Mouse (Mus musculus) adrenal gland, postnatal 25 days (tissue): Measurements from ENCODE around the gene Apbb2. TPM values are rescaled to one million over a fixed set of nuclear protein-coding genes. Genes with fewer than 3 reads are reported as not detected.

Source experiments
- DNase-seq: peaks from one replicate; pipeline ENCODE4 v3.0.0; 2021; ENCODE audit warnings: mixed read lengths
- total RNA-seq: library from RNA; stranded (reverse); gene quantifications from 2 replicates; pipeline ENCODE4 v1.2.3, GENCODE M21; 2021

Apbb2 gene
- total RNA-seq, 1 experiment from 2014 or later, result 88.3 TPM

GRCm38 (mm10) chr5:66473599-66473998 is 145.0 kb downstream of the Apbb2 start:
- no peak for DNase-seq

- no peak for DNase-seq
Measured at GRCm38 (mm10) chr5:66470837-66471236, 147.7 kb downstream of the Apbb2 start.

GRCm38 (mm10) chr5:66469685-66470084 is 148.9 kb downstream of the Apbb2 start:
- peak; percentile 40 for DNase-seq

GRCm38 (mm10) chr5:66468331-66469001 is 150.1 kb downstream of the Apbb2 start:
- DNase-seq, result no peak

DNA sequence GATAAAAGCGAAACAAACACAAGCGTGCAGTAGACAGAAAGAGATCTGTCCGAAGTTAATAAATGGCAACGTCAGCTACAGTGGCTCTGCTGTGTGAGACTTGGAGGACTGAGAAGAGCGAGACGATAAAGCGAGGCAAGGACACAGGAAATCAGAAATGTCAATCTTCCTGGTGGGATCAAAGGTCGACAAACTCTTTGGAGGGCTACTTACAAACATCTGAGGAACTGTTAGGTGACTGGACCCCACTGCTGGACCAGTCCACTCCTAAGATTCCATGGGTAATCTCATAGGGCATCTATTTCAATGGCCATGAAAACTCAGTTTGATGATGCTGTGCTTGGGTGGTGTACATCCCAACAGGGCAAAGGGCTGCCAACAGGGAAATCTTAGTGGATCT is 155.9 kb downstream of the Apbb2 start:
- no peak for DNase-seq

GRCm38 (mm10) chr5:66458851-66459250 is 159.7 kb downstream of the Apbb2 start:
- no peak for DNase-seq

DNA sequence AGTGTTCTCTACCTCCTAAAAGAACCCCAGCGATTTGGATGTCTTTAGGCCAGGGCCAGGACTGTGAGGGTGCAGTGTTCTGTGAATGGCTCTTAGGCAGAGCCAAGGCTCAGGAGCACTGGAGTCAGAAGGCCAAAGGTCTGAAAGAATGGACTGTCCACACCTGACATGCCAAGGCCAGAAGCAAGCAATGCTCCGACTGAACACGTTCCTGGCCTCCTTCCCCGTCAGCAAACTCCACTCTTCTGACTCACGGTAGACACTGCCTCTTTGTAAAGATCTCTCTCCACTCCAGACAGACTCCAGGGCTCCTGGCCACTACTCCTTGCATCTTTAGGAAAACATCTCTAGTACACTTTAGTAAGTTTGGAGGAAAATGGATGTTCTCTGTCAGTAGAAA is 163.3 kb downstream of the Apbb2 start:
- no peak for DNase-seq

- DNase-seq, result no peak
Measured at GRCm38 (mm10) chr5:66454826-66455225, 163.8 kb downstream of the Apbb2 start.

DNA sequence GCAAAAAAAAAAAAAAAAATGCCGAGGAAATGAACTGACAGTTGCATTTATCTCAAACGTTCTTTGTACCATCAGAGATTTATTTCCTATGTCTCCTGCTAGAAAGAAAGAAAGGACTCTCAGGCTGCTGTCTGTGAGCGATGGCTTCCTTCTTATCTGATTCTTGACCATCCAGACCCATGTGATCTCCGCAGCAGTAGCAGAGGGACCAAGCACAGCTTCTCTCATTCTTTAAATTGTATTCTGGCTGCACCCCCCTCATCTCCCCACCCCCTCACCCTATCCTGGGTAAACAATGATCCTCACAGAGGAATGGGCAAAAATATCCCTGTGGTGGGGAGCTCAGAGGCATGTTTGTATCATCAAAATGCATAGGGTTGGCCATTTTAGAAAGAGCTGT is 165.5 kb downstream of the Apbb2 start:
- DNase-seq, result no peak

GRCm38 (mm10) chr5:66451561-66451960 is 167.0 kb downstream of the Apbb2 start:
- no peak for DNase-seq

DNA sequence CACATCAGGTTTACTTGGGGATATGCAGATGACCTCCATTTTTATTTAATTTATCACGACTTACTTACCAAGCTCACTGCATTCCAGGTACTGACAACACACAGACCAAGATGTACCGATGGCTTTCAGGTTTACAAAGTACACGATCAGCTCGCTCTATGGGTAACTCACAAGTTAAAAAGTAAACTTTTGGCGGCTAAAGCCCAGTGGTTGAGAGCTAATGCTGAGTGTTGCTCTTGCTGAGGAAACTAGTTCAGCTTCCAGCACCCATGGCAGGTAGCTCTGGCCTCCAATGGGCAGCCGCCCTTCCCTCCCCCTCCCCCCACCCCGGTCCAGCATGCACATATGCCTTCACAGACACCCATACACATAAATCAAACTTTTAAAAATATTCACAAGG is 173.1 kb downstream of the Apbb2 start:
- no peak for DNase-seq

GRCm38 (mm10) chr5:66442260-66442659 is 176.3 kb downstream of the Apbb2 start:
- no peak for DNase-seq

GRCm38 (mm10) chr5:66436791-66437246 is 181.8 kb downstream of the Apbb2 start:
- DNase-seq, result no peak

GRCm38 (mm10) chr5:66435158-66435557 is 183.4 kb downstream of the Apbb2 start:
- DNase-seq, result no peak

- DNase-seq, result no peak
Measured at GRCm38 (mm10) chr5:66429076-66429475, 189.5 kb downstream of the Apbb2 start.

- no peak for DNase-seq
Measured at GRCm38 (mm10) chr5:66428071-66428470, 190.5 kb downstream of the Apbb2 start.

GRCm38 (mm10) chr5:66423909-66424308 is 194.7 kb downstream of the Apbb2 start:
- no peak for DNase-seq

- DNase-seq, result no peak
Measured at GRCm38 (mm10) chr5:66423466-66423865, 195.1 kb downstream of the Apbb2 start.

- DNase-seq, result no peak
Measured at GRCm38 (mm10) chr5:66421954-66422353, 196.6 kb downstream of the Apbb2 start.

DNA sequence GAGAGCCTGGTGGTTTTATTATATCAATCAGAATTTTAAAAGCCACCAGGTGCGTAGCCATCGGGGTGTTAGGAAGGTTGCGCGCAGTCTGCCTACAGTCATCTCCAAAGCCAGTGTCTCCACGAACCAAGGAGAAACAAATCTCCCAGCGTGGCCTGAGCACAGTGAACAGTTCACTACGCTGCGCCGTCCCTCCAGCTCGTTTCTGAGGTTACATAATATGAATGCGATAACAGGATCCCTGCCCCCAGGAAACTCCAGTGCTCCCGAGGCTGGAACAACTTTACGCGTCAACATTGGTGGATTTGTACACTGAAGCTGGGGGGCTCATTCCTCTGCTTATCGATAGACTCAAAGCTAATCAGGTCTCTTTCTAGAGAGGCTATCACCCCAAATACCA is 197.4 kb downstream of the Apbb2 start:
- no peak for DNase-seq

DNA sequence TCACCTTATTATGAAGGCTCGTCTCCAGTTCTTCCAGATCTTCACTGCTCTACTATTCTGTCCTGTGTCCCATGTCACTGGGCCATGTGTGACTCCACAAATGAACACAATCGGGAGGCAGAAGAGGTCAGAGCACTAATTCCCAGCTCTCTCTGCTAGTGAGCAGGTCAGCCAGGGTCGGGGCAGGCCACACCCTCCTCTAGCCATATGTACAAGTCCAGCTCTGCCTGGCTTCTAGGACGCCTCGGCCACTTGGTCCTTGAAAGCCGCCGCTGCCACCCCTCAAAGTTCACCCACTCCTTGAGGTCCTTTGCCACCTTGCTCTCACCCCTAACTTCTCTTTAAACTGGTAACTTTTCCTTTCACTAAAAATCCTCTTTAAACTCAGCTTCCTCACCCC is 198.6 kb downstream of the Apbb2 start:
- DNase-seq, result no peak

DNA sequence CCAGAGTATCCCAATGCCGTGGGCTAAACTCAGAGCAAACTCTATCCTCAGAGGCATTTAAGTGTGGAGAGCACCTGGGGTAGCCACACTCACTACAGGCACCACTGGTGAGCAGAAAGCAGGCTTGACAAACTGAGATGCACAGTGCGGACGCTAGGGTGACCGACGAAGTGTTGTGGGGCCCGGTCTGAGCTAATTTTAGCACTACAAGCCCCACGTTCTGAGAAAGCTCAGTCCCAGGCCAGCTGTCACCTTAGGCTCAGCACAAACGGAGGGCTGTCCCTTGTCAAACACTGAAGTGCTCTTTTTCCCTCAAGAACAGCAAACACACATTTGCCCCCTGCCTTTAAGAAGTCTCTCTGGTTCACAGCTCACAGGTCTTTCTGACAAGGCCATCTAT is 201.3 kb downstream of the Apbb2 start:
- DNase-seq, result no peak

- no peak for DNase-seq
Measured at GRCm38 (mm10) chr5:66415700-66416543, 202.7 kb downstream of the Apbb2 start.
